Mouse (Mus musculus) heart, embryonic 16.5 days (tissue): Measurements from ENCODE around the gene Srsf10. TPM values are rescaled to one million over a fixed set of nuclear protein-coding genes. Genes with fewer than 3 reads are reported as not detected.

Source experiments
- ATAC-seq: fragments of 200-750 bp; cut with Nextera tagmentation; replicated peaks from 2 replicates; pipeline ENCODE4 v1.8.0; 2017; ENCODE audit warnings: moderate number of reproducible peaks; ENCODE audit not compliant: insufficient read depth, low FRiP score; ENCODE audit errors: extremely low read depth
- H3K27ac ChIP-seq: fragments of 300-500 bp; sonication (generic); 2 replicates; pipeline ENCODE4 v1.5.1; 2014; ENCODE audit warnings: mild to moderate bottlenecking, low read length, control low read depth, moderate library complexity
- H3K27me3 ChIP-seq: fragments of 300-500 bp; sonication (generic); 2 replicates; pipeline ENCODE4 v1.6.1; 2014; ENCODE audit warnings: low read length, mixed read lengths; ENCODE audit not compliant: control insufficient read depth, insufficient read depth
- H3K36me3 ChIP-seq: fragments of 300-500 bp; sonication (generic); 2 replicates; pipeline ENCODE4 v1.6.1; 2014; ENCODE audit not compliant: control insufficient read depth, insufficient read depth
- H3K4me1 ChIP-seq: fragments of 300-500 bp; sonication (generic); 2 replicates; pipeline ENCODE4 v1.6.1; 2014; ENCODE audit warnings: low read length, mixed read lengths; ENCODE audit not compliant: control insufficient read depth, insufficient read depth
- H3K4me2 ChIP-seq: fragments of 300-500 bp; sonication (generic); 2 replicates; pipeline ENCODE4 v1.6.1; 2014; ENCODE audit warnings: low read depth, mild to moderate bottlenecking, control low read depth, low read length
- H3K4me3 ChIP-seq: fragments of 300-500 bp; sonication (generic); 2 replicates; pipeline ENCODE4 v1.5.1; 2014; ENCODE audit warnings: mild to moderate bottlenecking, control low read depth, low read length
- H3K9ac ChIP-seq: fragments of 300-500 bp; sonication (generic); 2 replicates; pipeline ENCODE4 v1.6.1; 2014; ENCODE audit warnings: low read length, control low read depth
- H3K9me3 ChIP-seq: fragments of 300-500 bp; sonication (generic); replicated peaks from 2 replicates; pipeline ENCODE4 v1.6.1; 2016; ENCODE audit warnings: low read length; ENCODE audit not compliant: control insufficient read depth
- WGBS: fragments of 180-500 bp; shearing (Covaris S2); extraction: QIAGEN DNeasy Blood & Tissue Kit; methylation state at CpG from one replicate; pipeline ENCODE4 v1.1.7; 2014; 5-methylcytosine and 5-hydroxymethylcytosine counted together
- polyA plus RNA-seq: library from polyadenylated mRNA; unstranded; fragments of >200 nt; fragmentation: Nextera tagmentation; extraction: Ambion mirVana; gene quantifications from 2 replicates; pipeline ENCODE4 v1.2.1, GENCODE M21; 2015

Gene Srsf10
- polyA plus RNA-seq, 1 experiment from 2014 or later, result 147 TPM

GRCm38 (mm10) chr4:135912835-135913234, 57.3 kb downstream of the Srsf10 start:
- ATAC-seq, result no peak
- Histone ChIP-seq H3K4me3 (no peak overlapping the region), H3K27me3 (no peaks in the 10 kb centered on the region), H3K4me2 (no peak overlapping the region), H3K9ac (no peak overlapping the region), H3K27ac (no peak overlapping the region), H3K9me3 (no peaks in the 10 kb centered on the region), H3K36me3 (no peaks in the 10 kb centered on the region), H3K4me1 (peaks cover 4% of the 10 kb centered on the region; the same call in 1 of the 2 replicates)
- 63% methylated on average over 3 of the region's 3 CpGs for WGBS

- Histone ChIP-seq H3K36me3 (no peaks in the 10 kb centered on the region), H3K4me1 (peaks cover 4% of the 10 kb centered on the region; the same call in 1 of the 2 replicates), H3K4me3 (no peak overlapping the region), H3K27ac (no peak overlapping the region), H3K9ac (no peak overlapping the region), H3K9me3 (no peaks in the 10 kb centered on the region), H3K27me3 (no peaks in the 10 kb centered on the region), H3K4me2 (no peak overlapping the region)
- WGBS, result 53% methylated on average over 4 of the region's 4 CpGs
- ATAC-seq, result no peak
Measured at GRCm38 (mm10) chr4:135913433-135913832, 57.9 kb downstream of the Srsf10 start.

GRCm38 (mm10) chr4:135918635-135919279, 63.2 kb downstream of the Srsf10 start:
- Histone ChIP-seq H3K4me3 (no peak overlapping the region), H3K4me2 (no peak overlapping the region), H3K9me3 (0 out of 2 replicates have a peak, but pooled peaks cover 3% of the 10 kb centered on the region), H3K36me3 (0 out of 2 replicates have a peak, but pooled peaks cover 2% of the 10 kb centered on the region), H3K27me3 (no peaks in the 10 kb centered on the region), H3K4me1 (peaks cover 7% of the 10 kb centered on the region), H3K27ac (no peak overlapping the region), H3K9ac (no peak overlapping the region)
- ATAC-seq, result no peak
- whole genome bisulfite sequencing, result 80% methylated on average over 13 of the region's 13 CpGs

- H3K4me1 ChIP-seq, result peaks cover 7% of the 10 kb centered on the region
- H3K4me3 ChIP-seq, result no peak overlapping the region
- peaks cover 4% of the 10 kb centered on the region; the same call in 1 of the 2 replicates for H3K36me3 ChIP-seq
- no peak overlapping the region for H3K27ac ChIP-seq
- H3K27me3 ChIP-seq, result no peaks in the 10 kb centered on the region
- 87% methylated on average over 3 of the region's 3 CpGs for WGBS
- ATAC-seq, result no peak
- no peak overlapping the region for H3K9ac ChIP-seq
- 0 out of 2 replicates have a peak, but pooled peaks cover 3% of the 10 kb centered on the region for H3K9me3 ChIP-seq
- H3K4me2 ChIP-seq, result no peak overlapping the region
Measured at GRCm38 (mm10) chr4:135919280-135919639, 63.7 kb downstream of the Srsf10 start.

Other genes starting within 250 kb of the Srsf10 start
- gene Ifnlr1, start 169.5 kb upstream of the Srsf10 start, polyA plus RNA-seq, result 0.66 and 0.69 TPM in 2 replicates
- gene Il22ra1, start 127.6 kb upstream of the Srsf10 start, polyA plus RNA-seq, result not detected in 2 replicates
- 0.50 and 0.58 TPM in 2 replicates for gene Myom3, start 96.0 kb upstream of the Srsf10 start, polyA plus RNA-seq
- 133 and 149 TPM in 2 replicates for gene Pnrc2, start 18.1 kb downstream of the Srsf10 start, polyA plus RNA-seq
- 0.71 and 0.80 TPM in 2 replicates for gene Cnr2, start 39.6 kb downstream of the Srsf10 start, polyA plus RNA-seq
- gene Fuca1, start 65.0 kb downstream of the Srsf10 start, polyA plus RNA-seq, result 50.7 and 52.8 TPM in 2 replicates
- 94.3 and 99.6 TPM in 2 replicates for gene Hmgcl, start 90.7 kb downstream of the Srsf10 start, polyA plus RNA-seq
- gene Gale, start 108.0 kb downstream of the Srsf10 start, polyA plus RNA-seq, result 24.4 and 24.5 TPM in 2 replicates
- 73.2 and 77.3 TPM in 2 replicates for gene Lypla2, start 116.9 kb downstream of the Srsf10 start, polyA plus RNA-seq
- gene Pithd1, start 131.5 kb downstream of the Srsf10 start, polyA plus RNA-seq, result 45.1 and 64.5 TPM in 2 replicates
- gene Eloa, start 166.0 kb downstream of the Srsf10 start, polyA plus RNA-seq, result 31.7 and 34.6 TPM in 2 replicates
- gene Rpl11, start 197.7 kb downstream of the Srsf10 start, polyA plus RNA-seq, result 211 and 253 TPM in 2 replicates